Mouse (Mus musculus) embryo, embryonic 11 days (tissue): ENCODE data around the gene 4931406P16Rik.
"Not testable (repeated sequence)": the region's sequence is repeated elsewhere in the genome, so short reads cannot be mapped to it uniquely, and the experiment has no call there.

Source experiments
- DNase-seq: peaks from one replicate; pipeline ENCODE4 v3.0.0-alpha.2; 2015

4931406P16Rik gene

GRCm38 (mm10) chr7:34202147-34202546 lies 111.2 kb downstream of the 4931406P16Rik start:
- not testable (repeated sequence) for DNase-seq

- DNase-seq = no peak
These were observed 112.5 kb downstream of the 4931406P16Rik start for GRCm38 (mm10) chr7:34200829-34201228.

GRCm38 (mm10) chr7:34198346-34198745 lies 115.0 kb downstream of the 4931406P16Rik start:
- DNase-seq = peak; percentile 41

GRCm38 (mm10) chr7:34196132-34197128 lies 116.9 kb downstream of the 4931406P16Rik start, which contains the start of gene Pdcd2l:
Gene Pdcd2l, minus strand, starts transcription at chr7:34196661.
- peak; percentile 93 for DNase-seq

- DNase-seq = peak; percentile 10
These were observed 117.7 kb downstream of the 4931406P16Rik start for GRCm38 (mm10) chr7:34195632-34196031.

GRCm38 (mm10) chr7:34192825-34193224 lies 120.5 kb downstream of the 4931406P16Rik start:
- DNase-seq = no peak

GRCm38 (mm10) chr7:34189376-34189989 lies 123.9 kb downstream of the 4931406P16Rik start:
- DNase-seq = no peak
